Mouse (Mus musculus) stomach, postnatal 0 days (tissue): ENCODE measurements around the gene Asb16.

ENCODE experiments used
- CTCF ChIP-seq: IDR thresholded peaks from 2 replicates; pipeline ENCODE4 v1.5.1; 2016; ENCODE audit warnings: antibody characterized with exemption, low read depth, mild to moderate bottlenecking, moderate library complexity
- EP300 ChIP-seq: optimal IDR thresholded peaks from 2 replicates; pipeline ENCODE3; 2016; ENCODE audit warnings: antibody characterized with exemption

- no peak for TF ChIP-seq EP300
- peak; percentile 49 for TF ChIP-seq CTCF
Measured at GRCm38 (mm10) chr11:102246871-102247270, 21.7 kb upstream of the Asb16 start.
